In genomic region chr6:127440416-127441104, GRCm38 (mm10) we compare ENCODE assay signal across 10 mouse cellular contexts. TPM values are rescaled to one million over a fixed set of nuclear protein-coding genes. Genes with fewer than 3 reads are reported as not detected.
DNase-seq lines count a peak whose midpoint lies in the region; ATAC-seq and TF ChIP-seq lines count a peak whose summit lies in the region.
"Had no signal": no experiment of that assay in that cellular context is flagged by ENCODE, and none has a peak within 500 bp of the region (broad histone marks: within the 10 kb centered on the region; RNA-seq: fewer than 3 reads in every experiment).

No protein-coding gene starts in this region.

- no peaks in the 10 kb centered on the region for H3K36me3 ChIP-seq in forebrain, embryonic 11.5 days (ENCODE audit: control insufficient read depth, insufficient read depth, low read length)
- no peaks in the 10 kb centered on the region for H3K36me3 ChIP-seq in midbrain, embryonic 15.5 days (replicated peaks)
- no peaks in the 10 kb centered on the region for H3K36me3 ChIP-seq in intestine, postnatal 0 days (ENCODE audit: control insufficient read depth, insufficient read depth)
- H3K36me3 ChIP-seq: G1E had no signal

- peaks cover 13% of the 10 kb centered on the region; the same call in 1 of the 2 replicates for H3K4me1 ChIP-seq in forebrain, embryonic 11.5 days (replicated peaks; ENCODE audit: control insufficient read depth, insufficient read depth, low read length)
- H3K4me1 ChIP-seq in midbrain, embryonic 15.5 days: peaks cover 31% of the 10 kb centered on the region
- no peaks in the 10 kb centered on the region for H3K4me1 ChIP-seq in intestine, postnatal 0 days (replicated peaks; ENCODE audit: control insufficient read depth, insufficient read depth, low read length)

- peak; percentile 51 for DNase-seq in R1 (ENCODE audit: low read depth, low spot score)
- no peak for DNase-seq in forebrain, embryonic 11.5 days (ENCODE audit: low spot score)
- peak; percentile 48 to 60 for DNase-seq in layer of hippocampus, adult 2 months (ENCODE audit: low spot score in 2 of 2)
- DNase-seq in urinary bladder, adult 18-20 months (ENCODE audit: low spot score in 2 of 2): no peak
- no peak for DNase-seq in thymus, postnatal 25 days
- DNase-seq in adrenal gland, postnatal 36 days: no peak

- no peak for TF ChIP-seq CTCF in layer of hippocampus, adult 2 months (conservative IDR thresholded peaks at IDR 0.05)
- no peak for TF ChIP-seq CTCF in intestine, postnatal 0 days (IDR thresholded peaks at IDR 0.05; ENCODE audit: low read depth)

- peak; percentile 67 for ATAC-seq in forebrain, embryonic 11.5 days (replicated peaks; ENCODE audit: low FRiP score)
- ATAC-seq in midbrain, embryonic 15.5 days (replicated peaks): peak; percentile 97
- no peak for ATAC-seq in intestine, postnatal 0 days

- no peaks in the 10 kb centered on the region for H3K27me3 ChIP-seq in forebrain, embryonic 11.5 days (ENCODE audit: control insufficient read depth, insufficient read depth, low read length)
- 0 out of 2 replicates have a peak, but pooled peaks cover 2% of the 10 kb centered on the region for H3K27me3 ChIP-seq in midbrain, embryonic 15.5 days (replicated peaks)
- 0 out of 2 replicates have a peak, but pooled peaks cover 4% of the 10 kb centered on the region for H3K27me3 ChIP-seq in intestine, postnatal 0 days (replicated peaks; ENCODE audit: control insufficient read depth, insufficient read depth, low read length)

- peak overlapping the region; percentile 13; the same call in 1 of the 2 replicates for H3K9ac ChIP-seq in forebrain, embryonic 11.5 days (ENCODE audit: low read length)
- no peak overlapping the region for H3K9ac ChIP-seq in midbrain, embryonic 15.5 days
- H3K9ac ChIP-seq in intestine, postnatal 0 days (ENCODE audit: low read depth, low read length): no peak overlapping the region

- 41% methylated on average over 14 of the region's 14 CpGs for WGBS in forebrain, embryonic 11.5 days
- WGBS in midbrain, embryonic 15.5 days: 24% methylated on average over 14 of the region's 14 CpGs
- 42% methylated on average over 14 of the region's 14 CpGs for WGBS in intestine, postnatal 0 days

- no peaks in the 10 kb centered on the region for H3K9me3 ChIP-seq in forebrain, embryonic 11.5 days (ENCODE audit: control insufficient read depth, low read length)
- H3K9me3 ChIP-seq in midbrain, embryonic 15.5 days: no peaks in the 10 kb centered on the region
- no peaks in the 10 kb centered on the region for H3K9me3 ChIP-seq in intestine, postnatal 0 days (ENCODE audit: control insufficient read depth)
- H3K9me3 ChIP-seq: G1E had no signal

- H3K4me2 ChIP-seq in forebrain, embryonic 11.5 days (ENCODE audit: low read depth, low read length, severe bottlenecking): peak overlapping the region; percentile 37
- peak overlapping the region; percentile 44 for H3K4me2 ChIP-seq in midbrain, embryonic 15.5 days
- H3K4me2 ChIP-seq in intestine, postnatal 0 days (replicated peaks; ENCODE audit: low read depth): no peak overlapping the region

- H3K4me3 ChIP-seq in forebrain, embryonic 11.5 days (ENCODE audit: low read depth, low read length): no peak overlapping the region
- H3K4me3 ChIP-seq in layer of hippocampus, adult 2 months: peak overlapping the region; percentile 48
- 0 out of 2 replicates have a peak overlapping the region, but pooled peaks have one; percentile 4 for H3K4me3 ChIP-seq in midbrain, embryonic 15.5 days
- no peak overlapping the region for H3K4me3 ChIP-seq in intestine, postnatal 0 days (ENCODE audit: low read depth, low read length)

- H3K27ac ChIP-seq in forebrain, embryonic 11.5 days (ENCODE audit: low read depth, low read length): no peak overlapping the region; the same call in 1 of the 2 replicates
- H3K27ac ChIP-seq in layer of hippocampus, adult 2 months: peak overlapping the region; percentile 77
- H3K27ac ChIP-seq in midbrain, embryonic 15.5 days: peak overlapping the region; percentile 72
- no peak overlapping the region for H3K27ac ChIP-seq in intestine, postnatal 0 days (ENCODE audit: low read depth, low read length)
- H3K27ac ChIP-seq: kidney, postnatal 0 days had no signal

RNA-seq across cellular contexts. Expression of gene Parp11, which starts 6.1 kb away (rescaled TPM):
- polyA plus RNA-seq in forebrain, embryonic 11.5 days (2014; fragmentation: Nextera tagmentation; extraction: Ambion mirVana): 59.2 and 60.7 TPM in 2 replicates
- total RNA-seq in layer of hippocampus, adult 2 months (2021): 10 to 100 TPM; 35.4 to 35.8 TPM
- polyA plus RNA-seq in midbrain, embryonic 15.5 days (2015; fragmentation: Nextera tagmentation; extraction: Ambion mirVana): 90.4 and 95.6 TPM in 2 replicates
- 8.0 and 8.7 TPM in 2 replicates for polyA plus RNA-seq in intestine, postnatal 0 days (2015; fragmentation: Nextera tagmentation; extraction: Ambion mirVana)
- total RNA-seq in adrenal gland, postnatal 36 days (2021): 10 to 100 TPM; 18.6 to 18.7 TPM

Comparison
In these comparisons a context has a peak if more than half of its experiments do, and no peak if none do; other contexts are left out.
1. DNase-seq: peak in R1 (single experiment) and layer of hippocampus, adult 2 months (2 of 2); none in forebrain, embryonic 11.5 days (single experiment), urinary bladder, adult 18-20 months (0 of 2), thymus, postnatal 25 days (single experiment) and adrenal gland, postnatal 36 days (0 of 2).
2. H3K27ac ChIP-seq: peak in layer of hippocampus, adult 2 months (single experiment) and midbrain, embryonic 15.5 days (single experiment); none in forebrain, embryonic 11.5 days (single experiment) and intestine, postnatal 0 days (single experiment).
3. H3K4me3 ChIP-seq: peak in layer of hippocampus, adult 2 months (single experiment) and midbrain, embryonic 15.5 days (single experiment); none in forebrain, embryonic 11.5 days (single experiment) and intestine, postnatal 0 days (single experiment).